Mouse (Mus musculus): Measurements from ENCODE around the gene 2900026A02Rik. TPM values are rescaled to one million over a fixed set of nuclear protein-coding genes. Genes with fewer than 3 reads are reported as not detected.

The 2900026A02Rik gene
- total RNA-seq, 2 experiments from 2014 or later: 8.8 to 12.1 TPM

DNA sequence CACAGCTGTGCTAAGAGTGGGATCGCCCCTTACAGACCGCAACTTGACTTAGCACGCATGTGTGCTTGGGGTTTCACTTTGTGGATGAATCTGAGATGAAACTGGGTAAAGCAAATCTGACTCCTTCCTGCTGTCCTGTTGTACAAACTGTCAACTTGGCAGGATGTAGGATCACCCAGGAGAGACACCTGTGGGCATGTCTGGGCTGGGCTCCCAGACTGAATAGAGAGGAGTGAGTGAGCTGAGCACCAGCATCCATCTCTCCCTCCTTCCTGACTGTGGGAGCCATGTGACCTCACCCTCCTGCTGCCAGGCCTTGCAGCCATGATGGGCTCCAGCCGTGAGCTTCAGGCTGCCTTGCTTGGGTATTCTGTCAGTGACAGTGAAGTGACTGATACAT, 115.6 kb downstream of the 2900026A02Rik start:
- no peak for DNase-seq (ENCODE audit: low spot score in 2 of 2)

DNA sequence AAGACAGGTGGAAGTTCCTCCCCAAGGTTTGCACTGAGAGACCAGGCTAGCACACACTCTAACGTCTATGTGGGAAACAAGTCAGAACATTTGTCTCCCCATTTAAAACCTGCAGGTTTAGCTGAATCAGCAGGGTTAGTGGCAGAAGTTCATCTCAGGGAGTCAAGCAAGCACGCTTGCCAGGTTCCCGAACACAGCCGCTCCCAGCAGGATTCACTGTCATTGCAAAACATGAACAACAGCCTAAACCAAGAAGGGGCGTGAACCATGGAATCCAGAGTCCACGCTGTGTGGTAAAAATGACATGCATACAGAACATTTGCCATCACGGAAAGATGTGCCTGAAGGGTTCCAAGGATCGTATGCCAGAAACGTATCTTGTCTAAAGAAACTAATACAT, 116.0 kb downstream of the 2900026A02Rik start:
- DNase-seq (ENCODE audit: low spot score in 2 of 2): no peak

DNA sequence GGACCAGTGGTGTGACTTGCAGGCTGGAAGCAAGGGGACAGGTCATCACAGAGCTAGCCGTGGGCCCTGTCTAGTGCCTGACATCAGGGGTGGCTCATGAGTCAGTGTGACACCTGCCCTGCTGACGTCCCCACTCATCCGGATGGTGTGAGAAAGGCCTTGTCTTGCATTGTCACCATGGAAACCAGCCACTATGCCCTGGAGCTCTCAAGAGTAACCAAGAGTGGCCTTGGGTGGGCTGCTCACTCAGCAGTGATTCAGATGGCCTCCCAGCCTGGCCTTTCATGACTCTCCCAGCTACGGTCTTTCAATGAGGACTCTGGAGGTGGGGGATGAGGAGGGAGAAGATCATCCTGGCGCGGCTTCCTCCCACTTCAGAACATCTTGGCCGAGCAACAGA, 118.6 kb downstream of the 2900026A02Rik start:
- DNase-seq (ENCODE audit: low spot score in 2 of 2): peak; percentile 41 to 61

DNA sequence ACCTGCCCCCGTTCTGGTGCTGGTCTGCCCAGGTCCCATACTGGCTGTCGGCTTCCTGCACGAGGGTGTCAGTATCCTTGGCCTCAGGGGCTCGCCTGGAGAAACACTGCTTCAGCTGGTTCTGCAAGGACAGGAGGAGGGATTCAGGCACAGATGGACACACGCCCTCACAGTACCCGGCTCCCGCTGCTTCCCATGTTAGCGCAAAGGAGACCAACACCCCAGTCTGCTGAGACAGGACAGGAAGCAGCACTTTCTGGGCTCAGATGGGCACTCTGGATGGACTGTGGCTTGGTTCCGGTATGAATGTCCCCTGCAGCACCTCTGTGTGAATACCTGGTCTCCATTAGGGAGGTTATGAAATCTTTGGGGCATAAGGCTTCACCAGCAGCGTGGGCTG, 119.6 kb downstream of the 2900026A02Rik start:
- DNase-seq (ENCODE audit: low spot score in 2 of 2): no peak

DNA sequence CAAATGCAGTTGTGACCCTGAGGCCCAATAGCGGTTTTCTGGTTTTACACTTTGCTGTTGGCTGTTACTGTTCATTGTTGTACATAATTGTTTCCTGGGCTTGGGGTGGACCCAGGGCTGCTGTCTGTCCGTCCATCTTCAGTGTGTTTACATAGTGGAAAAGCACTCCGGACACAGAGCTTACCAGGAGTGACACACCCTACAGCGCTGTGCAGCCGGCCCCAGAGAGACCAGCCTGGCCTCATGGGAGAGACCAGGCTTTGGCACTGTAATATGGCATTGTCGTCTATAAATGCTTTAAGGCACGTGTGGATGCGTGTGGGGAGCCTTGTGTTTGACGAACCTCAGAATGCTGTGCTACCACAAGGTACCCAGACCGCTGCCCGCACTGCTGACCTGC, 120.6 kb downstream of the 2900026A02Rik start:
- DNase-seq (ENCODE audit: low spot score in 2 of 2): no peak

DNA sequence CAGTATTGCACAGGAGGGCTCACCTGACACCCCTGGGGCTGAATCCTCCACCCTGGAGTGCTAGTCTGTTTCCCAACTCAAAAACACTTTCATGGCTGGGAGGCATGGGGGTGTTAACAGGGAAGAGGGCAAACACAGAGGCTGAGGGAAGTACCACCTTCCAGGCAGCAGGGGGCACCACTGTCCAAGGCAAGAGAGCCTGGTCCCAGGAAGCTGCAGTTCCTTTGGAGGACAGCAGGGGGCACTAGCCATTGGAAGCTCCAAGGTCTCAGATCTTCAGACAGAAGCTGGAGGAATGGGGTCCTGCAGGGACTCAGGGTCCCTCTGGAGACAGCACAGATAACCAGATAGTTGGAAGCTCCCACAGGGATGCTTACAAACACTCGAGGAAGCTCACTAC, 121.5 kb downstream of the 2900026A02Rik start:
- DNase-seq (ENCODE audit: low spot score in 2 of 2): peak; percentile 90 to 92

DNA sequence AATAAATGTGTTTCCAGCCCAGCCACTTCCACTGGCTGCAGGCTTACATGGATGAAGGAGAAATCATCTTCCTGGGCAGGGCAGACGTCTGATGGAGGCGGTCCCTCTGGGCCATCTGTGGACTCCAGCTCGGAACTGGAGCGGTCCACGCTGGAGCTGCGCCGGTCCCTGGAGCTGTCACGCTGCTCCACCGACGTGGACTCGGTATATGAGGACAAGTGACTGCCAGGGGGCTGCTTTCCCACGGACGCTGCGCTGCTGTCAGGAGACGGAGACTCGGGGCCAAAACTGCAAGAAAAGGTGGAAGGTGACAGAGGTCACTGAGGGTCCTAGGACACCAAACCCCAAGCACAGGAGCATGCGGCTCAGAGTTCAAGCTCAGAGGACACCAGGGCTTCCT, 123.5 kb downstream of the 2900026A02Rik start:
- DNase-seq (ENCODE audit: low spot score in 2 of 2): no peak

DNA sequence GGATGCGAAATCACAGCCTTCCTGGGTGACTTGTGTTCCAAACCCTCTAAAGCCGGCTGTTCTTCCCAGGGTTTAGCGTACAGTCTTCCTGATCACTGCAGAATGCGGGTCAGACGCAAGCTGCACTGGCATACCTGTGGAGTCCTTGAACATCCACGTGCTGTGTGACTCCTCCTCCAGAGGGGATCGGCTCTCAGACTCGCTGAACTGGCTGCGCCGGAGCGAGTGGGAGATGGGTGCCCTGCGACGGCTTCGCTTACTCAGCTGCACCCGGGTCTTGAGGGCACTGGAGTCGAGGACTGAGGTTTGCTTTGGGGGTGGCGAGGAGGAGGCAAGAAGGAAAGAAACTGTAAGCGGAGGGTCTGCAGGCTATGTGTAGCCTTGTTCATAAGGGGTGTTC, 125.6 kb downstream of the 2900026A02Rik start:
- DNase-seq (ENCODE audit: low spot score in 2 of 2): no peak

DNA sequence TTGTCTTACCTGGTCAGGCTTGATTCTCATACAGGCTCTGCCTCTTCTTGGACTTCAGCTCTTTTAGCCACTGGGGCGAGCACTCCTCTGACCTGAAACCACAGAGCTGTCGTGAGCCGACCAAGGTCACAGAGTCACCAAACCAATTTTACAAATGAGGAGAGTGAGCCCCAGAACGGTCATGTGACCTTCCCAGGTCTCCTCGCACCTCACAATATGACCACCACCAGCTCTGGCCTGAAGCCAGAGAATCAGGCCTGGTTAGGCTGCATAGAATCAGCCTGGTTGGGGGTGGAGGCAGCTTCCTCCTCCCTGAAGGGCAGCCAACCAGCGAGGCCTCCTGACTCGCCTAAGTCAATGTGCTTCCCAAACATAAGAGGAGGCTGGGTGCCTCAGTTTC, 128.6 kb downstream of the 2900026A02Rik start:
- DNase-seq (ENCODE audit: low spot score in 2 of 2): no peak

DNA sequence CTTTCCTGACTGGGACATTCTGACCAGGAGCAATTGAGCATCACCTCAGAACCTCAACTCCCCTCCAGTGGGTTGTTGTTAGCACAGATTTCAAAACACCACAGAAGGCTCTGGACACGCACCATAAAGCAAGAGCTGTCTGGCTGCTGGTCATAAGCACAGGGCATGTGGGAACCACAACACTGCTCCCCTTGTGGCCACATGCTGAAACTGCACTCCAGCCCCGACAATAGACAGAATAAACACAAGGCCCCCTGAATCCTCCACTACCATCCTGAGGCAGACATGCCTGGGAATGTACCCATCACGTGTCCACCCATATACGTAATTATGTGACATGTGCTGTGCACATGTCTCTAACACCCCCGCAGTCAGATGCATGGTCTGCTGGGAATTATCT, 129.9 kb downstream of the 2900026A02Rik start:
- peak in 1 of 2 experiments; percentile 23 for DNase-seq (ENCODE audit: low spot score in 2 of 2)

DNA sequence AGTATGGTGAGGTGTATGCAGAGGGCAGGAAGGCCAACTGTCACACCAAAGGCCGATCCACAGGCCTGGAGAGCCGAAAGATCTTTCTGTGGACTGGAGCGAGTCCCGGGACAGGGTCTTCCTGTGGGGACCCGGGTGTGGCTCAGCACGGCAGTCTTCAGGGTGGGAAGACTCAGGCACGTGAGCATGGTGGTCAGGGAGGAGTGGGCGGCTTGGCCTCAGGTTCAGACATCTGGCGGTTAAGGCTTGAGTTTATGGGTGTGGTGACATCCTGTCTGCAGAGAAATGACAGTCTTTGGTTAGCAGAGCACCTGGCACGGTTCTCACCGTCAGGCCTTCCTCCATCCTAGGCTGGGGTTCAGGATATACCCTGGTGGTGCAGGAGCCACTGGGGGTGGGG, 130.3 kb downstream of the 2900026A02Rik start:
- no peak for DNase-seq (ENCODE audit: low spot score in 2 of 2)

DNA sequence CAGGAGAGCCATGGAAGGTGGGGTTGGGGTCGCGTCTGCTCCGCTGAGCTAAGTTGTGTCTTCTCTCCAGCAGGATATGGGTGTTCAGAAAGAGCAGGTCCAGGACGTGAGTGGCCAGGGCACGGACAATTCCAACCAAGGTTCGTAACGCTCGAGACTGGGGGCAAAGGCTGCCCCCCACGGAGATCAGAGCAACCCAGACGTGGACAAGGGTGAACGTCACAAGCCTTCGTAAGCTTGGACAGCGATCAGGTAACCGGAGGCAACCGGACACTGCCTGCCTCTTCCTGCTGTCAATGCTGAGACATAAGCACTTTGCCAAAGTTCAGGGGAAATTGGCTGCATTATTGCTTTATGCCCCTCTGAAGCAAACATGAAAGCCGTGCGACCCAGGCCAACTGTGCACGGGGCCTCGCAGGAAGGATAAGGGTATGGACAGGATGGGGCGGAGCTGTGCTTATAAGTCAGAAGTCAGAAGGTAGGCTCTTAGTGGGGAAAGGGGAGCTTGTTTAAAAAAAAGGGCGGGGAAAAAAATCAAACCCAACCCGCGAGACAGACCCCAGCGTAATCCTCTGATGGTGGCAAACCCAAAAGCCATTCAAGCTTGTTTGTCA, 130.9 kb downstream of the 2900026A02Rik start:
- DNase-seq (ENCODE audit: low spot score in 2 of 2): no peak

DNA sequence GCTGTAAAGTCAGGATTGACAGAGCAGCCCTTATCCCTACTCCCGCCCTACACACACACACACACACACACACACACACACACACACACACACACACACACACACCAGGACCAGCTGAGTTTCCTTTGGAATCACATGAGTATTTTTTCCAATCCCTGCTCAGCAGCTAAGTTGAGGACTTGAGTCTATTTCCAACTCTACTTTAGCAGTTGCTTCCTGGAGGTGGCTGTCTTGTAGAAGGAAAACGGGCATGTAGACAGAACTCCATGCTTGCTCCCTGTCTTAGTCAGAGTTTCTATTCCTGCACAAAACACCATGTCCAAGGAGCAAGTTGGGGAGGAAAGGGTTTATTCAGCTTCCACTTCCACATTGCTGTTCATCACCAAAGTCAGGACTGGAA, 133.6 kb downstream of the 2900026A02Rik start:
- no peak for DNase-seq (ENCODE audit: low spot score in 2 of 2)

DNA sequence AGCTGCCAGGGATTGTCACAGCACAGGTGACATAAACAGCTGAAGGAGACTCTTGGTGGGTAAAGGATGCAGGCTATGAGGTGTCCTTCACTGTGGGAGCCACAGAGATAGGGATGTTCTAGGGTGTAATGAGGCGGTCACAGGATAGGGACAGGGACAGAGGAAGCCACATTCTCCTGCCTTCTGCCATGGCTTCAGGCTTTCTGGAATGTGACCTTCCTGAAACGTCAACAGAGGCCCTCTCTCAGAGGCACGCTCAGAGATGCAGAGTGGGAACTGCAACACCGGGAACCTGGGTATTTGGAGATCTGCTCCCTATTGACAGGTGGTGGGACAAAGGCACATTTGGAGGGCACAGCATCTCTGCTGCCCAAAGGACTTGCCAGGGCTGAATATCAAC, 134.0 kb downstream of the 2900026A02Rik start:
- DNase-seq (ENCODE audit: low spot score in 2 of 2): no peak

DNA sequence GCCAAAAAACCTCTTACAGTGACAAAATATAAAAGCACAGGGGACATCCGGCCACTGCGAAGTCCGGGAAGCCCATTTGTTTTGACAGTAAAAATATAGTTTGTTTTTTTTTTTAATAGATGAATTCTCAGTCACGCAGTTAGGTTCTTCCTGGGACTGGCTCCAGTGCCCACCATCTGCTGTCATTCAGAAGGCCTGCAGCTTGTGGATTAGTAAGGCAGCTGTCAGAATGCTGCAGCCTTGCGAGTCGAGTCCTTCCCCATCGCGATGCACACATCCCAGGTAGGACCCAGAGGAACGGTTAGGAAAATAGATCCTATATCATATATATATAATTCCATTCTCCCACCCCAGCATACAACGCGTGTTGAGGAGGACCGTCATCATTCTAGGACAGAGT, 134.6 kb downstream of the 2900026A02Rik start:
- DNase-seq (ENCODE audit: low spot score in 2 of 2): no peak

DNA sequence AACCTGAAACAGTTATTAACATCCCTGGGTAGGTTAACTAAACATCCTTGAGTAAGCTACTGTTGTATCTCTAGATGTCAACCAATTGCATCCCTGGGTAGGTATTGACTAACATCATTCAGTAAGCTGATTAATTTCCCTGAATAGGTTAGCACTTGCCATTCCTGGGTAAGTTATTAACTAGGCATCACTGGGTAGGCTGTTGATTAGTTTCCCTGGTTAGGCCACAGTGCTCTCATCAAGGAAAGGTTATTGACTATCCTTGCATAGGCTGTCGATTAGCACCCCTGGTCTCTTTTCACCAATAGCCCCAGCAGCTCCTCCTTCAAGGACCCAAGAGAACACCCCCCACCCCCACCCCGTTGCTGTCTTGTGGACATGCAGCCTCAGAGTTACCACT, 135.1 kb downstream of the 2900026A02Rik start:
- no peak for DNase-seq (ENCODE audit: low spot score in 2 of 2)

DNA sequence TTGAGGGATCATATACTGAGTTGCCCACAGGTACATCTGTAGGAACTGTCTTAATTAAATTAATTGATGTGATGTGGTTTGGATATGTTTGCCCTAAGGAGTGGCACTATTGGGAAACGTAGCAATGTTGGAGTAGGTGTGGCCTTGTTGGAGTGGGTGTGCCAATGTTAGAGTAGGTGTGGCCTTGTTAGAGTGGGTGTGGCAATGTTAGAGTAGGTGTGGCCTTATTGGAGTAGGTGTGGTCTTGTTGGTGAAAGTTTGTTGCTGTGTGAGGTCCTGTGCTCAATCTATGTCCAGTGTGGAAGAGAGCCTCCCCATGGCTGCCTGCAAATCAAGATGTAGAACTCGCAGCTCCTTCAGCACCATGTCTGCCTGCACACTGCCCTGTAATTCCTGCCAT, 136.7 kb downstream of the 2900026A02Rik start:
- no peak for DNase-seq (ENCODE audit: low spot score in 2 of 2)

DNA sequence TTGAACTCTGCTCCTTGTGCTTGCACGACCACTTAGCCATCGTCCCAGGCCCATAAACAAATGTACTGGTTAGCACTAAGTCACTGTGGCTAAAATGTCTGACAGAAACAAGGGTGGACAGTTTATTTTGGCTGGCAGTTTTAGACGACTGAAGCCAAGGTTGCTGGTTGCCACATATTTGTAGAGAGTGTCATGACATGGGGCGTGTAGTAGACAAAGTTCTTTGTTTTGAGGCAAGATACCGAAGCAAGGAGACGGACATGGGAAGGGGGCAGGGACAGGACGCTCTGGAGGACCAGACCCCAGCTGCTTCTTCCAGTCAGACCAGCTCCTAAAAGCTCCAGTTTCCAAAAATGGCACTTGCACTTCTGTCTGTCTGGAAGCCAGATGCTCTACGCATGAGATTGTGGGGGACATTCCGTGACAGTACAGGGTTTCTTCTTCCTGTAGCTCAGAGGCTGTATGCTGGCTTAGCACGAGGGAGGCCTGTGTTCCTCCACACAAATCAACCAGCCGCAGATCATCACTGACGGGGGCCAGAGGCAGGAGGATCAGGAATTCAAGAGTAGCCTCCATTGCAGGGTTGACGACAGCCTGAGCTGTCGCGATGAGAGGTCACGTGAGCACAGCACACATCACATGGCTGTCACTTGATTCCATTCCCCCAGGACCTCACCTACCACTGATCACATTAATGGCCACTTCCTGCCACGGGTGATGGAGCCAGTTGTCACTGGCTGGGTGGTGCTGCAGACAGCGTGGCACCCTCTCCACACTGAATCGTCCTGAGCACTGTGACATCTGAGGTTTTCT, 138.5 kb downstream of the 2900026A02Rik start:
- no peak for DNase-seq (ENCODE audit: low spot score in 2 of 2)

DNA sequence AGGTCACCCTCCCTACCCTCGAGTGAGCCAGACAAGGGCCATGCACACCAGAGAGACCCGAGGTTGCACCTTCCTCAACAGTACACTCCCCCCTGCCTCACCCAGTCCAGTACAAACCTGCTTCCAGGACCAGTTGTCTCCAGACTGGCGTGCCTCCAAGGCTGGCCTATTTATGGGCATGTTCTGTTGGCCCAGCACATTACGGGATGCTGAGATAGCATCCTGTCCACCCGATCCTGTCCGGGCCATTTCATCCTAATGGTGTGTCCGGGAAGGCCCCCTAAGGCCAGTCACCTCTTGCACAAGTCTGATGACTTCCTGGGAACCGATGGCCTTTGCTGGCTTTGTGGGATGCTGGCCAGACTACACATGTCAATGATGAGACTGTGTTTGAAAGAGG, 139.6 kb downstream of the 2900026A02Rik start, which contains the start of gene Crybb3:
TSS of gene Crybb3 (minus strand) at position 146 of the 400 bp plus-strand sequence.
- DNase-seq (ENCODE audit: low spot score in 2 of 2): no peak

DNA sequence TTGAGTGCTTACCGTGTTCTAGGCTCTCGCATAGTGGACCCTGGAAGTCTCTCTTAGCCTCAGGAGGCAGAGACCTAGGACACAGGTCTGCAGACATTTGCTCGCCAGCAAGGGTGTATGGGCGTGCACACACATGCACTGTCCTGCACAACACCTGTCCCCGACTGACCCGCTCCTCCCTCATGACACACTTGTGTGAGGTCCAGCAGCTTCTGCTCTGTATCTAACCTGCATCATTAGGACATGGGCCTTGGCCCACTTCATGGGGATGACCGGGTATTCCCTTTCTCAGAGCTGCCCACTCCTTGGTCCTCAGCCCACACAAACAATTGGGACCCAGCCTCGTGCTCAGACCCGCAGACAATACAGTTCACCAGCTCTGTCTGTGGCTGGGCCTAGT, 140.0 kb downstream of the 2900026A02Rik start:
- no peak for DNase-seq (ENCODE audit: low spot score in 2 of 2)

DNA sequence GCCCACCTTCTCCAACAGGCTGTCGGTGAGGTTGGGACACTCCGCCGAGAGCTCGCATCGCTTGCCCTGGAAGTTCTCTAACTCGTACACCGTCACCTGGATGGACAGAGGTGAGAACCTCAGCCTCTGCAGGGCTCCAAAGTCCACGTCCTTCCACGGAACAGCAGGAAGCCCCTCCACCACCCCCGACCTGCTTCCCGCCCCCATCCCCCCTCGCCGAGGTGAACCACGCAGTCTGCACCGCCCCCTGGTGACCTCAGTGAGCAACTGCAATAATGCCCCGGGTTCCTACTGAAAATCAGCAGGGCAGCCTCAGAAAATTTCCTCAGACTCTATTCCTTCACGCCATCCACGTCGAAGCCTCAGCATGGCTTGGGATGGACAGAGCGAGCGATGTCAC, 141.3 kb downstream of the 2900026A02Rik start:
- peak in 1 of 2 experiments; percentile 42 for DNase-seq (ENCODE audit: low spot score in 2 of 2)

DNA sequence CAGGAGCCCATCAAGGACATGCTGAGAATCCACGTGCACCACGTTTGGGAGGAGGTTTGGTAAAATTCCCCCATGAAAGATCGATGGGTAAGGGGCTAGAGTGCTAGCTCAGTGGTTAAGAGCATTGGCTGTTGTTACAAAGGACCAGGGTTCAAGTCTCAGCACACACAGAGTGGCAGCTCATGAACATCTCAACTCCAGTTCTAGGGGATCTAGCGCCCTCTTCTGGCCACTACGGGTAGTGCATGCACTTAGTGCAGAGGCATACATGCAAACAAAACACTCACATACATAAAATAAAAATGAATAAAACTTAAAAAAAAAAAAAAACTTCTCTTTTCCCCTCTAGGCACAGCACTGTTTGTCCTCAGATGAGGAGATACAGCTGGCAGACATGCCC, 142.3 kb downstream of the 2900026A02Rik start:
- DNase-seq (ENCODE audit: low spot score in 2 of 2): no peak

DNA sequence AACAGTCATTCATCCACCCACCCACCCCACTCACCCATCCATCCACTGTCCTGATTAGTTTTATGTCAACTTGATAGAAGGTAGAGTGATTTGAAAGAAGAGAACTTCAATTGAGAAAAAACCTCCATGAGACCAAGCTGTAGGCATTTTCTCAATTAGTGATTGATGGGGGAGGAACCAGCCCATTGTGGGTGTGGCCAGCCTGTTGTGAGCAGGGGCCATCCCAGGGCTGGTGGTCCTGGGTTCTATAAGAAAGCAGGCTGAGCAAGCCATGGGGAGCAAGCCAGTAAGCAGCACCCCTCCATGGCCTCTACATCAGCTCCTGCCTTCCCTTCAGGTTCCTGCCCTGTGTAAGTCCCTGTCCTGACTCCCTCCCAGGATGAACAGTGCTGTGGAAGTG, 151.0 kb downstream of the 2900026A02Rik start, which contains the start of gene Crybb2:
TSS of gene Crybb2 (minus strand) at position 101 of the 400 bp plus-strand sequence.
- no peak for DNase-seq (ENCODE audit: low spot score in 2 of 2)
